Mouse (Mus musculus) stomach, postnatal 0 days (tissue): ENCODE results near the gene Osmr. TPM values are rescaled to one million over a fixed set of nuclear protein-coding genes. Genes with fewer than 3 reads are reported as not detected.

Source experiments
- ATAC-seq: fragments of 200-750 bp; cut with Nextera tagmentation; 2 replicates; pipeline ENCODE4 v1.8.0; 2017; ENCODE audit not compliant: low FRiP score, low TSS enrichment
- DNase-seq: peaks from one replicate; pipeline ENCODE4 v3.0.0-alpha.2; 2016; ENCODE audit warnings: low spot score
- H3K27ac ChIP-seq: fragments of 300-500 bp; sonication (generic); replicated peaks from 2 replicates; pipeline ENCODE4 v1.5.1; 2014; ENCODE audit warnings: mild to moderate bottlenecking, control low read depth
- H3K27me3 ChIP-seq: fragments of 300-500 bp; sonication (generic); 2 replicates; pipeline ENCODE4 v1.6.1; 2014; ENCODE audit warnings: low read length; ENCODE audit not compliant: control insufficient read depth, insufficient read depth
- H3K36me3 ChIP-seq: fragments of 300-500 bp; sonication (generic); 2 replicates; pipeline ENCODE4 v1.6.1; 2014; ENCODE audit warnings: low read length, mixed read lengths; ENCODE audit not compliant: control insufficient read depth, insufficient read depth
- H3K4me1 ChIP-seq: fragments of 300-500 bp; sonication (generic); replicated peaks from 2 replicates; pipeline ENCODE4 v1.6.1; 2014; ENCODE audit warnings: antibody characterized with exemption; ENCODE audit not compliant: control insufficient read depth, insufficient read depth
- H3K4me2 ChIP-seq: fragments of 300-500 bp; sonication (generic); replicated peaks from 2 replicates; pipeline ENCODE4 v1.6.1; 2014; ENCODE audit warnings: low read depth, mild to moderate bottlenecking, control low read depth, moderate library complexity
- H3K4me3 ChIP-seq: fragments of 300-500 bp; sonication (generic); 2 replicates; pipeline ENCODE4 v1.5.1; 2014; ENCODE audit warnings: low read depth, low read length, control low read depth
- H3K9ac ChIP-seq: fragments of 300-500 bp; sonication (generic); 2 replicates; pipeline ENCODE4 v1.6.1; 2014; ENCODE audit warnings: mild to moderate bottlenecking, low read length, control low read depth, mixed read lengths
- H3K9me3 ChIP-seq: fragments of 300-500 bp; sonication (generic); 2 replicates; pipeline ENCODE4 v1.6.1; 2016; ENCODE audit warnings: low read length; ENCODE audit not compliant: control insufficient read depth
- CTCF ChIP-seq: IDR thresholded peaks from 2 replicates; pipeline ENCODE4 v1.5.1; 2016; ENCODE audit warnings: antibody characterized with exemption, low read depth, mild to moderate bottlenecking, moderate library complexity
- EP300 ChIP-seq: optimal IDR thresholded peaks from 2 replicates; pipeline ENCODE3; 2016; ENCODE audit warnings: antibody characterized with exemption
- WGBS: fragments of 180-500 bp; shearing (Covaris S2); extraction: QIAGEN DNeasy Blood & Tissue Kit; methylation state at CpG from one replicate; pipeline ENCODE4 v1.1.7; 2014; 5-methylcytosine and 5-hydroxymethylcytosine counted together
- polyA plus RNA-seq: library from polyadenylated mRNA; unstranded; fragments of >200 nt; fragmentation: Nextera tagmentation; extraction: Ambion mirVana; gene quantifications from 2 replicates; pipeline ENCODE4 v1.2.1, GENCODE M21; 2015

The Osmr gene
- polyA plus RNA-seq, 1 experiment from 2014 or later = 2.5 TPM

GRCm38 (mm10) chr15:6873154-6873806 is 1.5 kb downstream of the Osmr start:
- peak overlapping the region; percentile 71 for H3K9ac ChIP-seq
- 0 out of 2 replicates have a peak, but pooled peaks cover 3% of the 10 kb centered on the region for H3K4me1 ChIP-seq
- H3K36me3 ChIP-seq = no peaks in the 10 kb centered on the region
- peak overlapping the region; percentile 91 for H3K4me2 ChIP-seq
- TF ChIP-seq CTCF (no peak), EP300 (no peak)
- ATAC-seq = 0 out of 2 replicates have a peak, but pooled peaks have one; percentile 14
- H3K27ac ChIP-seq = no peak overlapping the region
- peak overlapping the region; percentile 58 for H3K4me3 ChIP-seq
- no peaks in the 10 kb centered on the region for H3K9me3 ChIP-seq
- 56% methylated on average over 17 of the region's 17 CpGs for WGBS
- H3K27me3 ChIP-seq = no peaks in the 10 kb centered on the region
- peak; percentile 18 for DNase-seq

- no peaks in the 10 kb centered on the region for H3K27me3 ChIP-seq
- no peaks in the 10 kb centered on the region for H3K9me3 ChIP-seq
- no peak for TF ChIP-seq EP300
- no peak for TF ChIP-seq CTCF
- ATAC-seq (no peak), DNase-seq (no peak)
- WGBS = 44% methylated on average over 11 of the region's 11 CpGs
- no peak overlapping the region for H3K4me3 ChIP-seq
- H3K27ac ChIP-seq = no peak overlapping the region
- H3K36me3 ChIP-seq = no peaks in the 10 kb centered on the region
- H3K9ac ChIP-seq = no peak overlapping the region
- H3K4me2 ChIP-seq = 0 out of 2 replicates have a peak overlapping the region, but pooled peaks have one; percentile 8
- 0 out of 2 replicates have a peak, but pooled peaks cover 3% of the 10 kb centered on the region for H3K4me1 ChIP-seq
Measured at GRCm38 (mm10) chr15:6871621-6872359, 3.0 kb downstream of the Osmr start.

GRCm38 (mm10) chr15:6866888-6867287 is 7.9 kb downstream of the Osmr start:
- no peaks in the 10 kb centered on the region for H3K36me3 ChIP-seq
- 85% methylated on average over 6 of the region's 6 CpGs for WGBS
- H3K27me3 ChIP-seq = no peaks in the 10 kb centered on the region
- no peak for ATAC-seq
- no peak overlapping the region for H3K4me2 ChIP-seq
- DNase-seq = no peak
- H3K9ac ChIP-seq = no peak overlapping the region
- H3K27ac ChIP-seq = no peak overlapping the region
- H3K4me3 ChIP-seq = no peak overlapping the region
- H3K4me1 ChIP-seq = no peaks in the 10 kb centered on the region
- H3K9me3 ChIP-seq = no peaks in the 10 kb centered on the region
- TF ChIP-seq EP300 = no peak
- no peak for TF ChIP-seq CTCF

- TF ChIP-seq CTCF (no peak), EP300 (no peak)
- Histone ChIP-seq H3K27me3 (no peaks in the 10 kb centered on the region), H3K36me3 (no peaks in the 10 kb centered on the region), H3K27ac (no peak overlapping the region), H3K4me1 (no peaks in the 10 kb centered on the region; the same call in 1 of the 2 replicates), H3K9me3 (no peaks in the 10 kb centered on the region), H3K9ac (no peak overlapping the region), H3K4me2 (no peak overlapping the region), H3K4me3 (no peak overlapping the region)
- ATAC-seq (no peak), DNase-seq (no peak)
- 76% methylated on average over 4 of the region's 4 CpGs for WGBS
Measured at GRCm38 (mm10) chr15:6862125-6862524, 12.6 kb downstream of the Osmr start.

GRCm38 (mm10) chr15:6861617-6862016 is 13.2 kb downstream of the Osmr start:
- Histone ChIP-seq H3K27ac (no peak overlapping the region; the same call in 1 of the 2 replicates), H3K4me2 (no peak overlapping the region), H3K4me3 (no peak overlapping the region), H3K9me3 (no peaks in the 10 kb centered on the region), H3K9ac (no peak overlapping the region), H3K27me3 (no peaks in the 10 kb centered on the region), H3K4me1 (no peaks in the 10 kb centered on the region; the same call in 1 of the 2 replicates), H3K36me3 (no peaks in the 10 kb centered on the region)
- no peak for TF ChIP-seq EP300
- no peak for TF ChIP-seq CTCF
- 39% methylated on average over 7 of the region's 7 CpGs for WGBS
- ATAC-seq (peak; percentile 38; the same call in 1 of the 2 replicates), DNase-seq (no peak)

- H3K9me3 ChIP-seq = no peaks in the 10 kb centered on the region
Measured at GRCm38 (mm10) chr15:6859781-6860180, 15.0 kb downstream of the Osmr start.

More at GRCm38 (mm10) chr15:6859781-6860180, 15.0 kb downstream of the Osmr start:
- Histone ChIP-seq H3K4me3 (no peak overlapping the region), H3K36me3 (no peaks in the 10 kb centered on the region), H3K27me3 (no peaks in the 10 kb centered on the region), H3K4me1 (no peaks in the 10 kb centered on the region; the same call in 1 of the 2 replicates), H3K27ac (no peak overlapping the region), H3K9ac (no peak overlapping the region), H3K4me2 (no peak overlapping the region)
- DNase-seq (no peak), ATAC-seq (no peak)
- TF ChIP-seq EP300 (no peak), CTCF (no peak)
- WGBS = 64% methylated on average over 7 of the region's 7 CpGs
